ENCODE assay signal across 22 mouse cellular contexts in the genomic region with DNA sequence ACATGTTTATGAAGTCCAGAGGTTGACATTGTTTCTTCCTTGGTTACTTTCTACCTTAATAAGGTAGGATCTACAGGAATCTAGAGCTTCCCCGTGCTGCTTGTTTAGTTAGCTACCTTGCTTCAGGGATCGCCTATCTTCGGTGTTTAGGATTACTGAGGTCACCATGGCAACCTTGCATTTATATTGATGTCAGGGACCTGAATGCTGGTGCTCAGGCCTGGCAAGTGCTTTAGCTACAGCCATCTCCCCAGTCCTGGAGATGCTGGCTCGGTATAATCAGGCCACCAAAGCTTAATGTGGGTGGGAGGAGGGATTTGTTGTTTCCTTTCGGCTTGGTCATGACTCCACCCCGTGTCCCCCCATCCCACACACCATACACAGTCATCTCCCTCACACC. TPM values are rescaled to one million over a fixed set of nuclear protein-coding genes. Genes with fewer than 3 reads are reported as not detected.
DNase-seq lines count a peak whose midpoint lies in the region; ATAC-seq lines count a peak whose summit lies in the region.
"Had no signal": no experiment of that assay in that cellular context is flagged by ENCODE, and none has a peak within 500 bp of the region (broad histone marks: within the 10 kb centered on the region; RNA-seq: fewer than 3 reads in every experiment).

No protein-coding gene starts in this region.

- no peak overlapping the region for H3K4me2 ChIP-seq in hindbrain, embryonic 14.5 days (replicated peaks)
- H3K4me2 ChIP-seq: embryonic facial prominence, embryonic 12.5 days; forebrain, embryonic 13.5 days; forebrain, embryonic 15.5 days had no signal

- WGBS in hindbrain, embryonic 14.5 days = 45% methylated on average over 6 of the region's 6 CpGs
- WGBS in heart, embryonic 10.5 days = 56% methylated on average over 6 of the region's 6 CpGs

- 0 out of 2 replicates have a peak, but pooled peaks cover 9% of the 10 kb centered on the region for H3K4me1 ChIP-seq in hindbrain, embryonic 14.5 days (replicated peaks; ENCODE audit: control insufficient read depth, insufficient read depth, low read length)
- 0 out of 2 replicates have a peak, but pooled peaks cover 8% of the 10 kb centered on the region for H3K4me1 ChIP-seq in heart, embryonic 10.5 days
- H3K4me1 ChIP-seq: forebrain, embryonic 15.5 days had no signal

- no peak overlapping the region for H3K9ac ChIP-seq in hindbrain, embryonic 14.5 days
- H3K9ac ChIP-seq: embryonic facial prominence, embryonic 12.5 days; forebrain, embryonic 13.5 days; forebrain, embryonic 15.5 days; forebrain, postnatal 0 days had no signal

- ATAC-seq in hindbrain, embryonic 14.5 days (ENCODE audit: low FRiP score) = no peak
- ATAC-seq: activated CD4-positive, CD25-positive, alpha-beta regulatory T cell, adult 4 months; CD4-positive, CD25-positive, alpha-beta regulatory T cell, adult 4 months; forebrain, embryonic 13.5 days; forebrain, embryonic 15.5 days; forebrain, postnatal 0 days had no signal

- no peaks in the 10 kb centered on the region for H3K9me3 ChIP-seq in hindbrain, embryonic 14.5 days (ENCODE audit: control insufficient read depth, low read length)
- no peaks in the 10 kb centered on the region for H3K9me3 ChIP-seq in heart, embryonic 10.5 days
- H3K9me3 ChIP-seq: embryonic facial prominence, embryonic 10.5 days; embryonic facial prominence, embryonic 12.5 days; forebrain, embryonic 13.5 days; forebrain, embryonic 15.5 days had no signal

- H3K36me3 ChIP-seq in hindbrain, embryonic 14.5 days (replicated peaks; ENCODE audit: control insufficient read depth, insufficient read depth) = no peaks in the 10 kb centered on the region
- H3K36me3 ChIP-seq in heart, embryonic 10.5 days = no peaks in the 10 kb centered on the region
- H3K36me3 ChIP-seq: embryonic facial prominence, embryonic 10.5 days; embryonic facial prominence, embryonic 12.5 days; forebrain, embryonic 15.5 days; G1E had no signal

- H3K4me3 ChIP-seq in hindbrain, embryonic 14.5 days (replicated peaks; ENCODE audit: low read length) = no peak overlapping the region
- no peak overlapping the region for H3K4me3 ChIP-seq in heart, embryonic 10.5 days
- H3K4me3 ChIP-seq: embryonic facial prominence, embryonic 10.5 days; embryonic facial prominence, embryonic 12.5 days; forebrain, embryonic 13.5 days; forebrain, embryonic 15.5 days had no signal

- peak; percentile 78 for DNase-seq in 416B (ENCODE audit: low read depth)
- DNase-seq in MN1 (ENCODE audit: low spot score) = peak; percentile 27
- peak; percentile 12 for DNase-seq in brain, adult 2 months (ENCODE audit: low read depth, low spot score)
- DNase-seq in natural killer cell, adult 2 months (ENCODE audit: low spot score in 2 of 2) = peak; percentile 5 to 44
- no peak for DNase-seq in hindbrain, embryonic 14.5 days (ENCODE audit: low spot score)
- DNase-seq in adipocyte (ENCODE audit: low spot score) = no peak
- DNase-seq in heart, embryonic 10.5 days (ENCODE audit: low spot score) = no peak
- DNase-seq: adrenal gland, adult 2 months; adrenal gland, postnatal 10 days; adrenal gland, postnatal 25 days; B cell, adult 2 months; cerebellum, adult 11-12 months; cerebellum, adult 2 months; cerebellum, postnatal 25 days; forebrain, postnatal 0 days had no signal

- no peaks in the 10 kb centered on the region for H3K27me3 ChIP-seq in hindbrain, embryonic 14.5 days (ENCODE audit: control insufficient read depth, insufficient read depth, low read length)
- H3K27me3 ChIP-seq in heart, embryonic 10.5 days (ENCODE audit: insufficient read depth, poor library complexity, severe bottlenecking) = peaks cover 4% of the 10 kb centered on the region; the same call in 1 of the 2 replicates
- H3K27me3 ChIP-seq: embryonic facial prominence, embryonic 12.5 days; forebrain, embryonic 13.5 days; forebrain, embryonic 15.5 days had no signal

- no peak overlapping the region for H3K27ac ChIP-seq in hindbrain, embryonic 14.5 days
- no peak overlapping the region for H3K27ac ChIP-seq in heart, embryonic 10.5 days
- H3K27ac ChIP-seq: embryonic facial prominence, embryonic 10.5 days; embryonic facial prominence, embryonic 12.5 days; forebrain, embryonic 13.5 days; forebrain, embryonic 15.5 days had no signal

RNA-seq across cellular contexts. Expression of a gene that starts 50.0 kb away (rescaled TPM):
- 0.09 and 0.43 TPM in 2 replicates for polyA plus RNA-seq in hindbrain, embryonic 14.5 days (2014; fragmentation: Nextera tagmentation; extraction: Ambion mirVana)
- 0.92 and 1.2 TPM in 2 replicates for polyA plus RNA-seq in heart, embryonic 10.5 days (2016; fragmentation: Nextera tagmentation; extraction: Ambion mirVana)

Comparison
In these comparisons a context has a peak if more than half of its experiments do, and no peak if none do; other contexts are left out.
1. DNase-seq: peak in 416B (single experiment), MN1 (single experiment), brain, adult 2 months (single experiment) and natural killer cell, adult 2 months (2 of 2); none in hindbrain, embryonic 14.5 days (single experiment), adipocyte (single experiment) and heart, embryonic 10.5 days (single experiment).